Mouse (Mus musculus) liver (tissue): ENCODE results near the gene Rsbn1l.
A peak's percentile ranks its signal among the peaks of the same experiment; 100 is the strongest.

Experiments
- DNase-seq: peaks from one replicate; pipeline ENCODE4 v3.0.0-alpha.2; 2020; ENCODE audit warnings: mixed read lengths

Rsbn1l gene

GRCm38 (mm10) chr5:20897446-20898167, 58.6 kb downstream of the Rsbn1l start:
- peak; percentile 29 for DNase-seq

GRCm38 (mm10) chr5:20884036-20884620, 72.1 kb downstream of the Rsbn1l start:
- DNase-seq: no peak

DNA sequence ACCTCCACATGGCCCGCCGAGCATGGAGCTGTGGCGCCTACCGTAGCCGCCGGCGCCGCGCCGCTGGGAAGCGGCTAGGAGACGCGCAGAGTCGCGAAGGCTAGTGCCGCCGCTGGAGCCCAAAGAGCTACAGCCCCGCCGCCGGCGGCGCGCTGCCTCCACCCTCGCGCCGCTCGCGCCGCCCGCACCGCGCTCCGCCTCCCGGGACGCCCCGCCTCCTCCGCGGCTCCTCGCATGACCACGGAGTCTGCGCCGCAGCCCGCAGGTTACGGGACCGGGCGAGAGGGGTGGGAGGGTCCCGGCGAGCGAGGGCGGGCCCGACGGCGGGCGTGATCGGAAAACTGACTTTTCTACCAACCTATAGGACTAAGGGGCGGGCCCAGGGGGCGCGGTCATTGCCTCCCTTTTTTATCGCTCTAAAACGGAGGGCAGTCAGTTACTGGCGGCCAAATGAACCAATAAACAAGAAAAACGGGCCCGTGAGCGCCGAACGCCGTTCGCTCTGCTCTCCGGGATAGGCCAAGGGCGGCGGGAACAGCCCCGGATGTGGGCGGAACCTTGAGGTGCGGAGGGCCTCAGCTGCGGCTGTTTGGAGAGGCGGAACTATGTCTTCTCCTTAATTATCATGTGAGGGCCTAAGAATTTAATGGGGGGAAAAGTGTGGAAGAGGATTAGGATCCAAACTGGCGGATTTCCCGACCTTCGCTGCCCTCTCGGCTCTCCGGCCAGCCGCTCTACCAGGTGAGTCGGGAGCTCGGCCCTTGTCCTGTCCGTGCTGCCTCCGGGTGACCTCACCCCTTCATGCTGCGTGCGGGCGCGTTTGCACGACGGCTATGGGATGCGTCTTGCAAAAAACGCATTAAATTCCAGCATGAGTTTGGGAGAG, 74.0 kb downstream of the Rsbn1l start, which contains the start of the genes Phtf2 and Tmem60:
Gene Phtf2 (minus strand): TSS at position 210 of the 886 bp plus-strand sequence.
Gene Tmem60 (plus strand): TSS at position 277 of the 886 bp plus-strand sequence.
- DNase-seq: peak; percentile 99

- DNase-seq: peak; percentile 72
These were observed 75.1 kb downstream of the Rsbn1l start for GRCm38 (mm10) chr5:20880797-20881775.

GRCm38 (mm10) chr5:20880386-20880785, 75.8 kb downstream of the Rsbn1l start:
- DNase-seq: no peak

- DNase-seq: no peak
These were observed 79.2 kb downstream of the Rsbn1l start for GRCm38 (mm10) chr5:20876934-20877426.

GRCm38 (mm10) chr5:20873146-20873545, 83.1 kb downstream of the Rsbn1l start:
- DNase-seq: no peak

DNA sequence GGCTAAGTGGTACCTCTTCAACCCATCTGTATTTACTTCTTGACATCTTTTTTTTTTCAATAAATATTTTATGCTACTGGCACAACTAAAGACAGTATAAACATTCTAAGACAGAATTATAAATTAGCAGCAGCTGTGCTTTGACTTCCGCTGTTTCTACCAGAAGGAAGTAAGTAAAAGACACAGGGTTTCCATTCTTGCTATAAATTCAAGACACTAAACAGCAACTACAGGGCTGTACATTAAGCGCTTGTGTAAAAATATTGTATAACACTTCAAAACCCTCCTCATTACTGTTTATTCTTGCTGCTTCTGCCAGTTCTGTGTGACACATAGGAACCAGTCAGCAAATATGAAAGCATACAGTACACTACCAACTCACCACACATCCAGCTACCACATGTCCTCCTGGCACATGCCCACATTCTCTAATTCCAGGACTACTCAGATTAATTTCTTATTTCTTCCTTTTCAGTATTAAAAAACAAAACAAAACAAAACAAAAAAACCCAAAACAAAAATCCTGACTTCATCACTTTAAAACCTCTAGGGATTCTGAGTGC, 90.9 kb downstream of the Rsbn1l start:
- DNase-seq: no peak

DNA sequence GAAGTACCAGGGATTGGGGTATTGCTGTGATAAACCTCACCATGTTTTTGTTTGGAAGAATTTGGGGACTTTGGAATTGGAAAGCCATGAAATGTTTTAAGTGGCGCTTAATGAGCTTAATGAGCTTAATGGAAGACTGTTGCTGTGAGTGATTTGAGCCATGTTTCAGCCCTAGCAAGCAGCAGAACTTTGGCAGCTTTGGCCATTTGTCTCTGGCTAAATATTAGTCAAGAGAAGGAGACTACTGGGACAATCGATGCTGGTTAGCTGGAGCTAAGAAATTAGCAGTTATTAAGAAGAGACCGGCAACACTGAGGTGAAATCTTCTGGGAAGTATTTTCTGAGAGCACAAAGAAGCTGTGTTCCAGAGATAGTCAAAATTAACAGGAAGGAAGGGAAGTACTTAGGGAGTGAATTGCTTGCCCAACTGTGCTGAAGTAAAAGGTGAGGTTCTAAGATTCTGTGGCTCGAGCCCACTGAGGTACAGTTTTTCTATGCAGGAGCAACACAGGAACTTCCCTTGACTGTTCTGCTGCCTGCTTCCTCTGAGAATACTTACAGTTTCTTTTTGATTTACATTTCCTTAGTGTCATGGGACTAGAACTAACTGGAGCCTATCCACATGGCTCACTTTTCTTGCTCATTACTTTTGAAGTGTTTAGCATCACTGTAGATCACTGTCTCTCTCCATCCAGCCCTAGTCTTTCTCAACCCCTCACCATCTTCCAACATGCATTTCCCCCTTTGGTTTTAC, 91.8 kb downstream of the Rsbn1l start:
- no peak for DNase-seq

DNA sequence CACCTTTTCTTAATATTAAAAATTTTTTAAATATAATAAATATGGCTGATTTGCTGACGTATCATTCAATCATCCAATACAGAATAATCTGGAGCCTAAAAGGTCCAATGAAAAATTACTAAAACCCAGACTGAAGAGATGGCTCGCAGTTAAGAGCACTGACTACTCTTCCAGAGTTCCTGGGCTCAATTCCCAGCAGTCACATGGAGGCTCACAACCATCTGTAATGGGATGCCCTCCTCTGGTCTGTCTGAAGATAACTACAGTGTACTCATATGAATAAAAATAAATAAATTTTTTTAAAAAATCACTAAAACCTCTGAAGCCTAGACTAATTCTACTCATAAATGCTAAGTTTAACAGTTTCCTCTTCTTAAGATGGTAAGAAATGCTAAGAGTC, 94.3 kb downstream of the Rsbn1l start:
- DNase-seq: no peak

DNA sequence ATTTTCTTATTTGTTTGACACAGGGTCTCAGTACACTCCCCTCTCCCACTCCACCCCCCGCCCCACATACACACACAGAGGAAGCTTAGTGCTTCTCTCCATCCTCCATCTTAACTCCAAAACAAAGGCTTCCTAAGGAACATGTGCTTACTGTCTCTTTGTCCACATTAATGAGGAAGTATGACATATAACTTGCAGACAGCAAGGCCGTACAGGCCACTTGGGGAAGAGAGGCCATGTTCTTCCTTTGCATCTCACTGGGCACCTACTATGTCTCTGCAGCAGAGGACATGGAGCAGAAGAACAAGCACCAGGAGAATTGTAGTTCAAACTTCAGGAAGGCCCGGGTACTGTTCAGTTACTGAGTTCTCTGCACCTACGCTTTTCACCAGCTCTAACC, 95.6 kb downstream of the Rsbn1l start:
- no peak for DNase-seq

GRCm38 (mm10) chr5:20858404-20858803, 97.8 kb downstream of the Rsbn1l start:
- no peak for DNase-seq

- no peak for DNase-seq
These were observed 101.1 kb downstream of the Rsbn1l start for GRCm38 (mm10) chr5:20855066-20855465.

DNA sequence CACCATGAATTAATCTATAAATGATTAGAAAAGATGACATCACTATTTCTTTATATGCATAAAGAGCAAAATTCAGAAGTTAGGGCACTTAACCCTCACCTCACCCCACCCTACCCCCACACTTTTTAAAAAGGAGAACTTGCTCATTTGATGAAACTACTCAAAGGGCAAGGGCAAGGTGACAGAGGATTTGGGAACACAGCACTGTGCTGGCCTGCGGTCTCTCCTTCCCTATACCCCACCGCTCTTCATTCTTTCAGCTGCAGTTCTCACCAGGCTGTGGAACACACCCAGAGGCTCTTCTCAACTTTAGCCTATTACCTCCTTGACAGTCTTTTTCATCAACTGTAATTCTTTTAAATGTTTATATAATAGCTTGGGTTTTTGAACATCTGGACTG, 109.2 kb downstream of the Rsbn1l start:
- no peak for DNase-seq

GRCm38 (mm10) chr5:20843816-20844215, 112.4 kb downstream of the Rsbn1l start:
- DNase-seq: no peak

GRCm38 (mm10) chr5:20843405-20843804, 112.8 kb downstream of the Rsbn1l start:
- DNase-seq: no peak
